Mouse (Mus musculus) cerebellum, adult 2 months (tissue): ENCODE data around the gene Tarbp1.

ENCODE experiments used
- CTCF ChIP-seq: fragments of 200-500 bp; IDR thresholded peaks from 2 replicates; pipeline ENCODE4 v1.5.1; 2011; ENCODE audit warnings: low read depth, mild to moderate bottlenecking, control low read depth, low read length, moderate library complexity, borderline replicate concordance; ENCODE audit not compliant: insufficient read depth
- POLR2A ChIP-seq: fragments of 200-500 bp; IDR thresholded peaks from 2 replicates; pipeline ENCODE4 v1.6.1; 2011; ENCODE audit warnings: low read length, control low read depth, borderline replicate concordance; ENCODE audit not compliant: insufficient read depth

- TF ChIP-seq CTCF (no peak), POLR2A (no peak)
Observed at GRCm38 (mm10) chr8:126429635-126430034, 45.2 kb downstream of the Tarbp1 start.
